Mouse (Mus musculus) left cerebral cortex, postnatal 25 days (tissue): ENCODE results near the gene Gadd45gip1. TPM values are rescaled to one million over a fixed set of nuclear protein-coding genes. Genes with fewer than 3 reads are reported as not detected.
A peak's percentile ranks its signal among the peaks of the same experiment; 100 is the strongest.

Experiments
- DNase-seq, 2 experiments: peaks; one replicate each; pipeline ENCODE4 v3.0.0; 2022; ENCODE audit warnings: low spot score in 2 of 2, mixed read lengths in 1 of 2
- intact Hi-C: fragments of 180-260 bp; cut with DNase I; formaldehyde crosslinking; loops from one replicate; pipeline ENCODE4 v1.15.1; 2025
- total RNA-seq, 2 experiments: library from RNA; stranded (reverse); gene quantifications; 2 replicates each; pipeline ENCODE4 v1.2.3; 2021

Gadd45gip1 gene
- total RNA-seq, 2 experiments from 2014 or later: 23.4 to 24.7 TPM

GRCm38 (mm10) chr8:84793791-84794485, 37.4 kb upstream of the Gadd45gip1 start:
- DNase-seq: peak; percentile 55 to 91
- intact Hi-C loops: loop anchor here (2.0 kb wide), 1 partner anchor 19 kb away; no protein-coding TSS in a partner anchor

GRCm38 (mm10) chr8:84794486-84794885, 36.8 kb upstream of the Gadd45gip1 start:
- DNase-seq: peak; percentile 43 to 61
- intact Hi-C loops: loop anchor here (2.0 kb wide), 1 partner anchor 20 kb away; no protein-coding TSS in a partner anchor

GRCm38 (mm10) chr8:84797256-84797797, 34.0 kb upstream of the Gadd45gip1 start:
- peak in 1 of 2 experiments; percentile 11 for DNase-seq
- intact Hi-C loops: no loop called here

GRCm38 (mm10) chr8:84797971-84798370, 33.4 kb upstream of the Gadd45gip1 start:
- no peak for DNase-seq
- intact Hi-C loops: no loop called here

- intact Hi-C loops: no loop called here
- DNase-seq: no peak
Observed at GRCm38 (mm10) chr8:84798446-84799135, 32.7 kb upstream of the Gadd45gip1 start.

- peak in 1 of 2 experiments; percentile 52 for DNase-seq
- intact Hi-C loops: no loop called here
Observed at GRCm38 (mm10) chr8:84799136-84799931, 32.0 kb upstream of the Gadd45gip1 start.

DNA sequence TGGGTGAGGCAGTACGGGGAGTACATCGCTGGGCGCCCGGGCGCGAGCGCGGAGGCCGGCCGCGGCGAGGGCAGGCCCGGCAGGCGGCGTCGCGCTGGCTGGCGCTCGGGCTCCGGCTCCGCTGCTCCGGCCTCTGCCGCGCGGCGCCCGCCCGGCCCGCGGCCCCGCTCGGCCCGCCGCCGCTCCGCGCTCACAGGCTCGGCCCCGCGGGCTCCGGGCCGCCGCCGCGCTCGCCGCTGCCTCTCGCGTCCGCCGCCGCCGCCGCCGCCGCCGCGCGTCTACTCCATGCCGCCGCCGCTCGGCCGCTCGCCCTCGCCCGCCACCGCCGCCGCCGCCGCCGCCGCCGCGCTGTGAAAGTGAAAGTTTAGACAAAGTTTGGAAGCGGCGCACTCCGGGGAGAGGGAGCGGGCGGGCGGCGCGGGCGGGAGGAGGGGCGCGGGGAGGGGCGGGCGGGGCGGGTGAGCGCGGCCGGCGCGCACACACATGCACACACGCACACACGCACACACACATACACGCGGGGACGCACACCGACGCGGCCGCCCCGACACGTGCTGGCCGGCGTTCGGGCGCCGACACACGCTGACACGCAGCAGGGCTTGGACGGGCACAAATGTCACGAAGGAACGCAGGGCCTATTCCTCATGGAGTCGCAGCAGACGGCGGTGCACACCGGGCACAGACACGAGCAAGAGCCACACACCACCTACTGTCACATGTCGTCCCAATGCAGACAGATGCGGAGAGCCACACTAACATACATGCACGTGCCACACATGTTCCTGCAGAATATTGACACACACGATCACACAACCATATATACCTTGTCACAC, 31.1 kb upstream of the Gadd45gip1 start, which contains the start of gene Nfix:
Nfix (minus strand) TSS at position 346 of the 833 bp plus-strand sequence.
- DNase-seq: peak; percentile 61 to 67

DNA sequence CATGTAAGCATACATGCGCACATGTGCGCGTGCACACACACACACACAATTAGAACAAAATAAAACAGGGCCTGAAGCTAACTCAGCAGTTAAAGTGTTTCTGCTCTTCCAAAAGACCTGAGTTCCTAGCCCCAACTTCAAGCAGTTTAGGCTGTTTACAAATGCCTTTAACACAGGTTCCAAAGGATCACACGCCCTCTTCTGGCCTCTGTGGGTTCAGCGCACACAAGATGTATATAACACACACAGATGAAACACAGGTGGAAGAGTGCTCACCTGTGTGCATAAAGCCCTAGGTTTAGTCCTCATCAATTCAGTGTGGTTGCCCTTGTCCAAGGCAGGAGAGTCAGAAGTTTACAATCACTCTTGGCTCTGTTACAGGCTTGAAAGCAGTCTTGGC, 25.3 kb upstream of the Gadd45gip1 start:
- intact Hi-C loops: no loop called here
- no peak for DNase-seq

More for the DNA sequence above, 31.1 kb upstream of the Gadd45gip1 start, which contains the start of gene Nfix:
- intact Hi-C loops: loop anchor here (5.0 kb wide), 1 partner anchor 33 kb away; no protein-coding TSS in a partner anchor

GRCm38 (mm10) chr8:84809109-84809940, 22.0 kb upstream of the Gadd45gip1 start:
- DNase-seq: no peak
- intact Hi-C loops: no loop called here

- intact Hi-C loops: loop anchor here (5.0 kb wide), 1 partner anchor 173 kb away; no protein-coding TSS in a partner anchor
- no peak for DNase-seq
Observed at GRCm38 (mm10) chr8:84809941-84810280, 21.4 kb upstream of the Gadd45gip1 start.

DNA sequence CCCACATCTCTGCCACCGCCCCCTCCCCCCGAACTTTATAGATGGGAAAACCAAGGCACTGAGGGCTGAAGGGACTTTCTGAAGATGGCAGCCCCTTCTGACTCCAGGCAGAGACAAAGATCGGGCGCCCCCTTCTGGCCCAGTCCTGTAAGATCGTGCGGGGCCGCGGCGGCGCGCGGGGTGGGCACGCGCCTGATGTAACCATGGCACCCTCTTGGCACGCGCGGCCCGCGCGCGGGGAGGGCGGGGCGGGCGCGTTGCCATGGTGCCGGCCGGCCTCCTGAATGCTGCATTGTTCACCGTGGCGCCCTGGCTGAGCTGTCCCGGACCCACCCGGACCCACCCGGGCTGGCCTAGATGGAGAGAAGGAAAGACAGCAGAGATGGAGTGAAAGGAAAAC, 20.4 kb upstream of the Gadd45gip1 start:
- DNase-seq: peak; percentile 97
- intact Hi-C loops: loop anchor here (1.0 to 5.0 kb wide), 2 partner anchors 74 to 174 kb away; no protein-coding TSS in a partner anchor

DNA sequence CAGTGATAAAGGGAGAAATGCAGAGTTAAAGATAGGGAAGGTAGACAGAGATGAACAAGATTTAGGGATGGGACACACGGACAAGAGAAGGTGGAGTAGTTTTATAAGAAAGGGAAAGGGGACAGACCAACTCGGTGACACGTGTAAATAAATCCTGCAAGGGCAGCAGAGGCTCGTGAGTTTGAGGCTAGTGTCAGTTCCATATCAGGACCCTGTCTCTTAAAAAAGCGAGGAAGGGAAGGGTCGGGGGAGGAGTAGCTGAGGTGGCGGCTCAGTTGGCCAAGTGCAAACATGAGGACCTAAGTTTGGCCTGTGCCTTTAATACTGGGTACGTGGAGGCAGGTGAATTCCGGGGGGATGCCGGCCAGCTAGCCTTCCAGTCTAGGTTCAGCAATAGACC, 20.0 kb upstream of the Gadd45gip1 start:
- intact Hi-C loops: loop anchor here (1.0 to 5.0 kb wide), 2 partner anchors 74 to 174 kb away; no protein-coding TSS in a partner anchor
- no peak for DNase-seq

GRCm38 (mm10) chr8:84813059-84813458, 18.3 kb upstream of the Gadd45gip1 start:
- intact Hi-C loops: loop anchor here (2.0 to 5.0 kb wide), 4 partner anchors 104 to 220 kb away; no protein-coding TSS in a partner anchor
- peak; percentile 76 to 90 for DNase-seq

- DNase-seq: no peak
- intact Hi-C loops: loop anchor here (2.0 to 5.0 kb wide), 4 partner anchors 105 to 221 kb away; no protein-coding TSS in a partner anchor
Observed at GRCm38 (mm10) chr8:84813830-84814229, 17.5 kb upstream of the Gadd45gip1 start.

- intact Hi-C loops: loop anchor here (5.0 kb wide), 1 partner anchor 177 kb away; no protein-coding TSS in a partner anchor
- DNase-seq: no peak
Observed at GRCm38 (mm10) chr8:84814240-84814554, 17.1 kb upstream of the Gadd45gip1 start.

GRCm38 (mm10) chr8:84814555-84815441, 16.5 kb upstream of the Gadd45gip1 start:
- intact Hi-C loops: loop anchor here (5.0 kb wide), 1 partner anchor 177 kb away; no protein-coding TSS in a partner anchor
- no peak for DNase-seq

- peak; percentile 95 to 98 for DNase-seq
- intact Hi-C loops: no loop called here
Observed at GRCm38 (mm10) chr8:84815547-84815946, 15.8 kb upstream of the Gadd45gip1 start.
